Mouse (Mus musculus) limb, embryonic 11.5 days (tissue): ENCODE measurements around the gene 6030468B19Rik. TPM values are rescaled to one million over a fixed set of nuclear protein-coding genes. Genes with fewer than 3 reads are reported as not detected.

Experiments
- ATAC-seq: fragments of 200-750 bp; cut with Nextera tagmentation; 2 replicates; pipeline ENCODE4 v1.8.0; 2017; ENCODE audit warnings: low read depth; ENCODE audit not compliant: insufficient number of reproducible peaks, low FRiP score, low TSS enrichment
- DNase-seq: peaks from one replicate; pipeline ENCODE4 v3.0.0-alpha.2; 2015; ENCODE audit warnings: low spot score
- H3K27ac ChIP-seq: fragments of 300-500 bp; sonication (generic); replicated peaks from 2 replicates; pipeline ENCODE4 v1.5.1; 2014; ENCODE audit warnings: low read depth, mild to moderate bottlenecking, low read length
- H3K27me3 ChIP-seq: fragments of 300-500 bp; sonication (generic); 2 replicates; pipeline ENCODE4 v1.6.1; 2014; ENCODE audit warnings: mild to moderate bottlenecking, low read length, mixed read lengths; ENCODE audit not compliant: control insufficient read depth, insufficient read depth
- H3K36me3 ChIP-seq: fragments of 300-500 bp; sonication (generic); 2 replicates; pipeline ENCODE4 v1.6.1; 2014; ENCODE audit warnings: mild to moderate bottlenecking, low read length, moderate library complexity, mixed read lengths; ENCODE audit not compliant: control insufficient read depth, insufficient read depth
- H3K4me1 ChIP-seq: fragments of 300-500 bp; sonication (generic); 2 replicates; pipeline ENCODE4 v1.6.1; 2014; ENCODE audit warnings: low read length, mixed read lengths; ENCODE audit not compliant: control insufficient read depth, insufficient read depth
- H3K4me2 ChIP-seq: fragments of 300-500 bp; sonication (generic); 2 replicates; pipeline ENCODE4 v1.6.1; 2014; ENCODE audit warnings: low read depth, mild to moderate bottlenecking, moderate library complexity; ENCODE audit not compliant: severe bottlenecking
- H3K4me3 ChIP-seq: fragments of 300-500 bp; sonication (generic); 2 replicates; pipeline ENCODE4 v1.5.1; 2014; ENCODE audit warnings: low read depth, low read length
- H3K9ac ChIP-seq: fragments of 300-500 bp; sonication (generic); 2 replicates; pipeline ENCODE4 v1.6.1; 2014; ENCODE audit warnings: mild to moderate bottlenecking, low read length
- H3K9me3 ChIP-seq: fragments of 300-500 bp; sonication (generic); 2 replicates; pipeline ENCODE4 v1.6.1; 2016; ENCODE audit warnings: low read length; ENCODE audit not compliant: control insufficient read depth
- WGBS: fragments of 180-500 bp; shearing (Covaris S2); extraction: QIAGEN DNeasy Blood & Tissue Kit; methylation state at CpG from one replicate; pipeline ENCODE4 v1.1.7; 2014; 5-methylcytosine and 5-hydroxymethylcytosine counted together
- polyA plus RNA-seq: library from polyadenylated mRNA; unstranded; fragments of >200 nt; fragmentation: Nextera tagmentation; extraction: Ambion mirVana; gene quantifications from 2 replicates; pipeline ENCODE4 v1.2.1, GENCODE M21; 2014

The 6030468B19Rik gene
- polyA plus RNA-seq, 1 experiment from 2014 or later: 0.83 TPM

GRCm38 (mm10) chr11:117840910-117841309 is 43.5 kb downstream of the 6030468B19Rik start:
- no peaks in the 10 kb centered on the region for H3K9me3 ChIP-seq
- no peak for ATAC-seq
- DNase-seq: no peak
- no peak overlapping the region for H3K27ac ChIP-seq
- no peak overlapping the region for H3K4me3 ChIP-seq
- no peaks in the 10 kb centered on the region for H3K4me1 ChIP-seq
- no peaks in the 10 kb centered on the region for H3K36me3 ChIP-seq
- H3K9ac ChIP-seq: no peak overlapping the region
- H3K27me3 ChIP-seq: no peaks in the 10 kb centered on the region
- 48% methylated on average over 1 of the region's 1 CpGs for WGBS
- H3K4me2 ChIP-seq: no peak overlapping the region

GRCm38 (mm10) chr11:117843434-117843833 is 46.0 kb downstream of the 6030468B19Rik start:
- Histone ChIP-seq H3K27me3 (no peaks in the 10 kb centered on the region), H3K27ac (no peak overlapping the region), H3K4me3 (no peak overlapping the region), H3K36me3 (no peaks in the 10 kb centered on the region), H3K4me1 (0 out of 2 replicates have a peak, but pooled peaks cover 3% of the 10 kb centered on the region), H3K9ac (no peak overlapping the region), H3K4me2 (no peak overlapping the region), H3K9me3 (no peaks in the 10 kb centered on the region)
- no peak for DNase-seq
- no peak for ATAC-seq
- 89% methylated on average over 2 of the region's 2 CpGs for WGBS

- no peak overlapping the region for H3K4me2 ChIP-seq
- H3K27ac ChIP-seq: no peak overlapping the region
- H3K4me3 ChIP-seq: no peak overlapping the region
- DNase-seq: no peak
- no peaks in the 10 kb centered on the region for H3K27me3 ChIP-seq
- no peak for ATAC-seq
- no peaks in the 10 kb centered on the region for H3K36me3 ChIP-seq
- no peak overlapping the region for H3K9ac ChIP-seq
- peaks cover 6% of the 10 kb centered on the region for H3K4me1 ChIP-seq
- no peaks in the 10 kb centered on the region for H3K9me3 ChIP-seq
- WGBS: 78% methylated on average over 2 of the region's 2 CpGs
Observed at GRCm38 (mm10) chr11:117844997-117845396, 47.5 kb downstream of the 6030468B19Rik start.

GRCm38 (mm10) chr11:117845651-117846050 is 48.2 kb downstream of the 6030468B19Rik start:
- WGBS: 89% methylated on average over 2 of the region's 2 CpGs
- Histone ChIP-seq H3K4me3 (no peak overlapping the region), H3K36me3 (no peaks in the 10 kb centered on the region), H3K9ac (no peak overlapping the region), H3K4me2 (no peak overlapping the region), H3K4me1 (peaks cover 12% of the 10 kb centered on the region), H3K27ac (no peak overlapping the region), H3K27me3 (no peaks in the 10 kb centered on the region), H3K9me3 (no peaks in the 10 kb centered on the region)
- no peak for ATAC-seq
- no peak for DNase-seq

GRCm38 (mm10) chr11:117846640-117847039 is 49.2 kb downstream of the 6030468B19Rik start:
- Histone ChIP-seq H3K4me3 (no peak overlapping the region), H3K4me2 (no peak overlapping the region), H3K27ac (no peak overlapping the region), H3K4me1 (peaks cover 12% of the 10 kb centered on the region), H3K36me3 (peaks cover 2% of the 10 kb centered on the region; the same call in 1 of the 2 replicates), H3K9ac (no peak overlapping the region), H3K9me3 (no peaks in the 10 kb centered on the region), H3K27me3 (no peaks in the 10 kb centered on the region)
- 68% methylated on average over 5 of the region's 5 CpGs for WGBS
- DNase-seq: no peak
- no peak for ATAC-seq

GRCm38 (mm10) chr11:117847593-117848215 is 50.2 kb downstream of the 6030468B19Rik start:
- Histone ChIP-seq H3K4me3 (no peak overlapping the region), H3K27me3 (no peaks in the 10 kb centered on the region), H3K36me3 (peaks cover 8% of the 10 kb centered on the region), H3K4me2 (peak overlapping the region; percentile 73; the same call in 1 of the 2 replicates), H3K27ac (no peak overlapping the region), H3K4me1 (peaks cover 12% of the 10 kb centered on the region), H3K9me3 (no peaks in the 10 kb centered on the region), H3K9ac (no peak overlapping the region)
- no peak for ATAC-seq
- 79% methylated on average over 7 of the region's 7 CpGs for WGBS
- DNase-seq: no peak

- Histone ChIP-seq H3K4me1 (peaks cover 12% of the 10 kb centered on the region), H3K9ac (peak overlapping the region; percentile 67), H3K27ac (peak overlapping the region; percentile 73), H3K36me3 (peaks cover 15% of the 10 kb centered on the region), H3K4me3 (peak overlapping the region; percentile 81), H3K9me3 (no peaks in the 10 kb centered on the region), H3K4me2 (peak overlapping the region; percentile 73), H3K27me3 (no peaks in the 10 kb centered on the region)
- WGBS: 8% methylated on average over 19 of the region's 19 CpGs
- ATAC-seq (peak; percentile 50), DNase-seq (no peak)
Observed at GRCm38 (mm10) chr11:117848271-117848984, 51.0 kb downstream of the 6030468B19Rik start.

GRCm38 (mm10) chr11:117848985-117849671 is 51.7 kb downstream of the 6030468B19Rik start, which contains the start of gene Birc5:
Gene Birc5, plus strand, starts transcription at chr11:117849251.
- peak within 1 kb of the TSS; percentile 81 for H3K4me3 ChIP-seq
- no peaks in the 10 kb centered on the region for H3K27me3 ChIP-seq
- peak within 1 kb of the TSS; percentile 73 for H3K4me2 ChIP-seq
- WGBS: 0% methylated on average over 48 of the region's 51 CpGs
- peak within 1 kb of the TSS; percentile 73 for H3K27ac ChIP-seq
- H3K9ac ChIP-seq: peak within 1 kb of the TSS; percentile 67
- H3K4me1 ChIP-seq: peaks cover 12% of the 10 kb centered on the region
- ATAC-seq (peak; percentile 88), DNase-seq (peak; percentile 98)
- H3K36me3 ChIP-seq: peaks cover 15% of the 10 kb centered on the region
- no peaks in the 10 kb centered on the region for H3K9me3 ChIP-seq
